Mouse (Mus musculus): ENCODE data around the gene Mpp1. TPM values are rescaled to one million over a fixed set of nuclear protein-coding genes. Genes with fewer than 3 reads are reported as not detected.
"Not testable (repeated sequence)": the region's sequence is repeated elsewhere in the genome, so short reads cannot be mapped to it uniquely, and the experiment has no call there.

Gene Mpp1
- polyA plus RNA-seq (2015; fragmentation: Nextera tagmentation; extraction: Ambion mirVana): 48.8 and 57.0 TPM in 2 replicates

GRCm38 (mm10) chrX:75130467-75131160 lies at the start of gene Mpp1:
Mpp1 (minus strand) TSS chrX:75131016.
- TF ChIP-seq CTCF (IDR thresholded peaks at IDR 0.05): no peak
- no peak for TF ChIP-seq EP300 (IDR thresholded peaks at IDR 0.05)
- DNase-seq (ENCODE audit: low spot score): peak; percentile 90
- peak within 1 kb of the TSS; percentile 47 for H3K4me2 ChIP-seq (replicated peaks; ENCODE audit: low read depth, low read length)
- H3K27ac ChIP-seq (ENCODE audit: low read length): peak within 1 kb of the TSS; percentile 73
- ATAC-seq: peak; percentile 99
- no peaks in the 10 kb centered on the region for H3K4me1 ChIP-seq (ENCODE audit: insufficient read depth, low read depth, low read length)
- 18% methylated on average over 31 of the region's 36 CpGs for WGBS
- H3K4me3 ChIP-seq (ENCODE audit: low read depth, low read length): peak within 1 kb of the TSS; percentile 56
- no peaks in the 10 kb centered on the region for H3K27me3 ChIP-seq (replicated peaks; ENCODE audit: insufficient read depth, low read length)
- H3K36me3 ChIP-seq (ENCODE audit: insufficient read depth, low read length): no peaks in the 10 kb centered on the region
- no peaks in the 10 kb centered on the region for H3K9me3 ChIP-seq (ENCODE audit: low read length)
- peak within 1 kb of the TSS; percentile 49 for H3K9ac ChIP-seq (replicated peaks; ENCODE audit: low read depth)

- no peaks in the 10 kb centered on the region for H3K36me3 ChIP-seq (ENCODE audit: insufficient read depth, low read length)
- no peaks in the 10 kb centered on the region for H3K27me3 ChIP-seq (replicated peaks; ENCODE audit: insufficient read depth, low read length)
- ATAC-seq (no peak), DNase-seq (ENCODE audit: low spot score) (no peak)
- H3K27ac ChIP-seq (ENCODE audit: low read length): no peak within 1 kb of the TSS
- H3K4me1 ChIP-seq (ENCODE audit: insufficient read depth, low read depth, low read length): no peaks in the 10 kb centered on the region
- TF ChIP-seq EP300 (IDR thresholded peaks at IDR 0.05) (no peak), CTCF (IDR thresholded peaks at IDR 0.05) (no peak)
- WGBS: 43% methylated on average over 1 of the region's 1 CpGs
- no peak within 1 kb of the TSS for H3K4me3 ChIP-seq (ENCODE audit: low read depth, low read length)
- H3K4me2 ChIP-seq (replicated peaks; ENCODE audit: low read depth, low read length): no peak within 1 kb of the TSS
- no peaks in the 10 kb centered on the region for H3K9me3 ChIP-seq (ENCODE audit: low read length)
- no peak within 1 kb of the TSS for H3K9ac ChIP-seq (replicated peaks; ENCODE audit: low read depth)
Measured at GRCm38 (mm10) chrX:75163670-75164069, 32.9 kb upstream of the Mpp1 start, which contains the start of gene Smim9. Smim9 (minus strand) TSS chrX:75163770.

- Histone ChIP-seq H3K27ac (ENCODE audit: low read length) (no peak overlapping the region), H3K4me3 (ENCODE audit: low read depth, low read length) (peak overlapping the region; percentile 30), H3K4me2 (replicated peaks; ENCODE audit: low read depth, low read length) (peak overlapping the region; percentile 61), H3K36me3 (ENCODE audit: insufficient read depth, low read length) (no peaks in the 10 kb centered on the region), H3K9me3 (ENCODE audit: low read length) (no peaks in the 10 kb centered on the region), H3K27me3 (replicated peaks; ENCODE audit: insufficient read depth, low read length) (no peaks in the 10 kb centered on the region), H3K9ac (replicated peaks; ENCODE audit: low read depth) (no peak overlapping the region), H3K4me1 (ENCODE audit: insufficient read depth, low read depth, low read length) (no peaks in the 10 kb centered on the region)
- TF ChIP-seq CTCF (IDR thresholded peaks at IDR 0.05): peak; percentile 10; the same call in 1 of the 2 replicates
- no peak for TF ChIP-seq EP300 (IDR thresholded peaks at IDR 0.05)
- DNase-seq (ENCODE audit: low spot score): peak; percentile 33
- peak; percentile 83 for ATAC-seq
- WGBS: 20% methylated on average over 33 of the region's 49 CpGs
Measured at GRCm38 (mm10) chrX:75155576-75156243, 24.9 kb upstream of the Mpp1 start.

GRCm38 (mm10) chrX:75152249-75152648 lies 21.4 kb upstream of the Mpp1 start:
- TF ChIP-seq CTCF (IDR thresholded peaks at IDR 0.05) (no peak), EP300 (IDR thresholded peaks at IDR 0.05) (no peak)
- no peak for ATAC-seq
- 45% methylated on average over 1 of the region's 1 CpGs for WGBS

GRCm38 (mm10) chrX:75150304-75150703 lies 19.5 kb upstream of the Mpp1 start:
- 83% methylated on average over 2 of the region's 2 CpGs for WGBS
- Histone ChIP-seq H3K9me3 (ENCODE audit: low read length) (no peaks in the 10 kb centered on the region), H3K4me3 (ENCODE audit: low read depth, low read length) (no peak overlapping the region), H3K9ac (replicated peaks; ENCODE audit: low read depth) (no peak overlapping the region), H3K27ac (ENCODE audit: low read length) (no peak overlapping the region), H3K4me2 (replicated peaks; ENCODE audit: low read depth, low read length) (no peak overlapping the region), H3K36me3 (ENCODE audit: insufficient read depth, low read length) (no peaks in the 10 kb centered on the region), H3K4me1 (ENCODE audit: insufficient read depth, low read depth, low read length) (no peaks in the 10 kb centered on the region), H3K27me3 (replicated peaks; ENCODE audit: insufficient read depth, low read length) (no peaks in the 10 kb centered on the region)
- DNase-seq (ENCODE audit: low spot score) (no peak), ATAC-seq (no peak)
- TF ChIP-seq EP300 (IDR thresholded peaks at IDR 0.05): no peak
- no peak for TF ChIP-seq CTCF (IDR thresholded peaks at IDR 0.05)

More at GRCm38 (mm10) chrX:75152249-75152648, 21.4 kb upstream of the Mpp1 start:
- Histone ChIP-seq H3K4me1 (ENCODE audit: insufficient read depth, low read depth, low read length) (no peaks in the 10 kb centered on the region), H3K4me2 (replicated peaks; ENCODE audit: low read depth, low read length) (no peak overlapping the region), H3K9ac (replicated peaks; ENCODE audit: low read depth) (no peak overlapping the region), H3K9me3 (ENCODE audit: low read length) (no peaks in the 10 kb centered on the region), H3K27ac (ENCODE audit: low read length) (no peak overlapping the region), H3K4me3 (ENCODE audit: low read depth, low read length) (no peak overlapping the region), H3K27me3 (replicated peaks; ENCODE audit: insufficient read depth, low read length) (no peaks in the 10 kb centered on the region), H3K36me3 (ENCODE audit: insufficient read depth, low read length) (no peaks in the 10 kb centered on the region)
- DNase-seq (ENCODE audit: low spot score): no peak

GRCm38 (mm10) chrX:75148414-75148813 lies 17.6 kb upstream of the Mpp1 start:
- 40% methylated on average over 4 of the region's 4 CpGs for whole genome bisulfite sequencing
- H3K4me3 ChIP-seq (ENCODE audit: low read depth, low read length): no peak overlapping the region
- DNase-seq (ENCODE audit: low spot score): no peak
- no peaks in the 10 kb centered on the region for H3K27me3 ChIP-seq (replicated peaks; ENCODE audit: insufficient read depth, low read length)
- H3K4me2 ChIP-seq (replicated peaks; ENCODE audit: low read depth, low read length): no peak overlapping the region
- H3K4me1 ChIP-seq (ENCODE audit: insufficient read depth, low read depth, low read length): no peaks in the 10 kb centered on the region
- TF ChIP-seq CTCF (IDR thresholded peaks at IDR 0.05) (no peak), EP300 (IDR thresholded peaks at IDR 0.05) (no peak)
- no peak overlapping the region for H3K9ac ChIP-seq (replicated peaks; ENCODE audit: low read depth)
- no peaks in the 10 kb centered on the region for H3K9me3 ChIP-seq (ENCODE audit: low read length)
- no peak overlapping the region for H3K27ac ChIP-seq (ENCODE audit: low read length)
- ATAC-seq: no peak
- no peaks in the 10 kb centered on the region for H3K36me3 ChIP-seq (ENCODE audit: insufficient read depth, low read length)

GRCm38 (mm10) chrX:75143124-75143555 lies 12.3 kb upstream of the Mpp1 start:
- H3K4me3 ChIP-seq (ENCODE audit: low read depth, low read length): peak overlapping the region; percentile 8; the same call in 1 of the 2 replicates
- DNase-seq (ENCODE audit: low spot score); H3K9ac ChIP-seq (replicated peaks; ENCODE audit: low read depth); H3K27ac ChIP-seq (ENCODE audit: low read length); H3K4me1 ChIP-seq (ENCODE audit: insufficient read depth, low read depth, low read length); H3K9me3 ChIP-seq (ENCODE audit: low read length); H3K36me3 ChIP-seq (ENCODE audit: insufficient read depth, low read length); H3K27me3 ChIP-seq (replicated peaks; ENCODE audit: insufficient read depth, low read length): not testable (repeated sequence)
- 31% methylated on average over 6 of the region's 42 CpGs for WGBS
- ATAC-seq: peak; percentile 32; the same call in 1 of the 2 replicates
- peak overlapping the region; percentile 54 for H3K4me2 ChIP-seq (replicated peaks; ENCODE audit: low read depth, low read length)

All from lung, postnatal 0 days (tissue).